Mouse (Mus musculus) layer of hippocampus, adult 2 months (tissue): Measurements from ENCODE around the gene Paqr7. TPM values are rescaled to one million over a fixed set of nuclear protein-coding genes. Genes with fewer than 3 reads are reported as not detected.

Source experiments
- DNase-seq, 2 experiments: peaks; one replicate each; pipeline ENCODE4 v3.0.0; 2022; ENCODE audit warnings: low spot score in 2 of 2
- H3K27ac ChIP-seq: fragments of 200-600 bp; 2 replicates; pipeline ENCODE4 v1.8.1; 2022
- H3K4me3 ChIP-seq: fragments of 200-600 bp; 2 replicates; pipeline ENCODE4 v1.8.1; 2022; ENCODE audit warnings: mild to moderate bottlenecking
- CTCF ChIP-seq: fragments of 200-600 bp; conservative IDR thresholded peaks from 2 replicates; pipeline ENCODE4 v1.8.1; 2022; ENCODE audit warnings: antibody characterized with exemption, mild to moderate bottlenecking, moderate library complexity
- total RNA-seq, 2 experiments: library from RNA; stranded (reverse); gene quantifications; 2 replicates each; pipeline ENCODE4 v1.2.3; 2021

The Paqr7 gene
- total RNA-seq, 2 experiments from 2014 or later: 60.2 to 64.7 TPM

- no peak for TF ChIP-seq CTCF
- Histone ChIP-seq H3K27ac (peak overlapping the region; percentile 65), H3K4me3 (no peak overlapping the region)
- DNase-seq: no peak
Observed at GRCm38 (mm10) chr4:134465789-134466188, 30.7 kb upstream of the Paqr7 start.

- H3K27ac ChIP-seq: peak overlapping the region; percentile 84
- no peak for TF ChIP-seq CTCF
- no peak overlapping the region; the same call in 1 of the 2 replicates for H3K4me3 ChIP-seq
- DNase-seq: no peak
Observed at GRCm38 (mm10) chr4:134466381-134467262, 29.9 kb upstream of the Paqr7 start.

- no peak for TF ChIP-seq CTCF
- H3K4me3 ChIP-seq: peak overlapping the region; percentile 92
- no peak for DNase-seq
- peak overlapping the region; percentile 84 for H3K27ac ChIP-seq
Observed at GRCm38 (mm10) chr4:134467435-134468214, 28.9 kb upstream of the Paqr7 start.

- H3K4me3 ChIP-seq: peak within 1 kb of the TSS; percentile 92
- peak within 1 kb of the TSS; percentile 84 for H3K27ac ChIP-seq
- no peak for TF ChIP-seq CTCF
- DNase-seq: peak; percentile 94 to 96
Observed at GRCm38 (mm10) chr4:134468215-134468575, 28.3 kb upstream of the Paqr7 start, which contains the start of gene Stmn1. Stmn1 (plus strand) TSS chr4:134468320.

- DNase-seq: peak; percentile 93 to 96
- no peak; the same call in 1 of the 2 replicates for TF ChIP-seq CTCF
- H3K4me3 ChIP-seq: peak overlapping the region; percentile 92
- peak overlapping the region; percentile 84 for H3K27ac ChIP-seq
Observed at GRCm38 (mm10) chr4:134468578-134469266, 27.8 kb upstream of the Paqr7 start.

- DNase-seq: no peak
- H3K27ac ChIP-seq: peak overlapping the region; percentile 84
Observed at GRCm38 (mm10) chr4:134469341-134469796, 27.1 kb upstream of the Paqr7 start.

GRCm38 (mm10) chr4:134469985-134470384 lies 26.5 kb upstream of the Paqr7 start:
- Histone ChIP-seq H3K27ac (peak overlapping the region; percentile 84), H3K4me3 (peak overlapping the region; percentile 92)
- TF ChIP-seq CTCF: no peak
- DNase-seq: no peak

More at GRCm38 (mm10) chr4:134469341-134469796, 27.1 kb upstream of the Paqr7 start:
- peak overlapping the region; percentile 92 for H3K4me3 ChIP-seq
- no peak for TF ChIP-seq CTCF

- Histone ChIP-seq H3K27ac (peak overlapping the region; percentile 84; the same call in 1 of the 2 replicates), H3K4me3 (no peak overlapping the region)
- TF ChIP-seq CTCF: peak; percentile 70
- DNase-seq: no peak
Observed at GRCm38 (mm10) chr4:134471469-134471868, 25.0 kb upstream of the Paqr7 start.

GRCm38 (mm10) chr4:134473764-134474163 lies 22.7 kb upstream of the Paqr7 start:
- TF ChIP-seq CTCF: no peak
- no peak overlapping the region for H3K4me3 ChIP-seq
- DNase-seq: no peak
- H3K27ac ChIP-seq: peak overlapping the region; percentile 87

GRCm38 (mm10) chr4:134474240-134474639 lies 22.3 kb upstream of the Paqr7 start:
- no peak for TF ChIP-seq CTCF
- no peak for DNase-seq
- Histone ChIP-seq H3K27ac (peak overlapping the region; percentile 87), H3K4me3 (no peak overlapping the region)

GRCm38 (mm10) chr4:134476899-134477298 lies 19.6 kb upstream of the Paqr7 start:
- Histone ChIP-seq H3K27ac (peak overlapping the region; percentile 87), H3K4me3 (no peak overlapping the region)
- DNase-seq: no peak
- TF ChIP-seq CTCF: no peak

- Histone ChIP-seq H3K27ac (peak overlapping the region; percentile 87), H3K4me3 (peak overlapping the region; percentile 30; the same call in 1 of the 2 replicates)
- peak; percentile 100 for TF ChIP-seq CTCF
- peak; percentile 90 to 98 for DNase-seq
Observed at GRCm38 (mm10) chr4:134478031-134478430, 18.5 kb upstream of the Paqr7 start.

GRCm38 (mm10) chr4:134479839-134480238 lies 16.7 kb upstream of the Paqr7 start:
- no peak for DNase-seq
- Histone ChIP-seq H3K27ac (no peak overlapping the region), H3K4me3 (no peak overlapping the region)
- no peak for TF ChIP-seq CTCF
